Mouse (Mus musculus) heart, embryonic 16.5 days (tissue): ENCODE measurements around the gene Dusp7. TPM values are rescaled to one million over a fixed set of nuclear protein-coding genes. Genes with fewer than 3 reads are reported as not detected.

Source experiments
- ATAC-seq: fragments of 200-750 bp; cut with Nextera tagmentation; replicated peaks from 2 replicates; pipeline ENCODE4 v1.8.0; 2017; ENCODE audit warnings: moderate number of reproducible peaks; ENCODE audit not compliant: insufficient read depth, low FRiP score; ENCODE audit errors: extremely low read depth
- H3K27ac ChIP-seq: fragments of 300-500 bp; sonication (generic); 2 replicates; pipeline ENCODE4 v1.5.1; 2014; ENCODE audit warnings: mild to moderate bottlenecking, low read length, control low read depth, moderate library complexity
- H3K27me3 ChIP-seq: fragments of 300-500 bp; sonication (generic); 2 replicates; pipeline ENCODE4 v1.6.1; 2014; ENCODE audit warnings: low read length, mixed read lengths; ENCODE audit not compliant: control insufficient read depth, insufficient read depth
- H3K36me3 ChIP-seq: fragments of 300-500 bp; sonication (generic); 2 replicates; pipeline ENCODE4 v1.6.1; 2014; ENCODE audit not compliant: control insufficient read depth, insufficient read depth
- H3K4me1 ChIP-seq: fragments of 300-500 bp; sonication (generic); 2 replicates; pipeline ENCODE4 v1.6.1; 2014; ENCODE audit warnings: low read length, mixed read lengths; ENCODE audit not compliant: control insufficient read depth, insufficient read depth
- H3K4me2 ChIP-seq: fragments of 300-500 bp; sonication (generic); 2 replicates; pipeline ENCODE4 v1.6.1; 2014; ENCODE audit warnings: low read depth, mild to moderate bottlenecking, control low read depth, low read length
- H3K4me3 ChIP-seq: fragments of 300-500 bp; sonication (generic); 2 replicates; pipeline ENCODE4 v1.5.1; 2014; ENCODE audit warnings: mild to moderate bottlenecking, control low read depth, low read length
- H3K9ac ChIP-seq: fragments of 300-500 bp; sonication (generic); 2 replicates; pipeline ENCODE4 v1.6.1; 2014; ENCODE audit warnings: low read length, control low read depth
- H3K9me3 ChIP-seq: fragments of 300-500 bp; sonication (generic); replicated peaks from 2 replicates; pipeline ENCODE4 v1.6.1; 2016; ENCODE audit warnings: low read length; ENCODE audit not compliant: control insufficient read depth
- WGBS: fragments of 180-500 bp; shearing (Covaris S2); extraction: QIAGEN DNeasy Blood & Tissue Kit; methylation state at CpG from one replicate; pipeline ENCODE4 v1.1.7; 2014; 5-methylcytosine and 5-hydroxymethylcytosine counted together
- polyA plus RNA-seq: library from polyadenylated mRNA; unstranded; fragments of >200 nt; fragmentation: Nextera tagmentation; extraction: Ambion mirVana; gene quantifications from 2 replicates; pipeline ENCODE4 v1.2.1, GENCODE M21; 2015

Dusp7 gene
- polyA plus RNA-seq, 1 experiment from 2014 or later, result 7.9 TPM

DNA sequence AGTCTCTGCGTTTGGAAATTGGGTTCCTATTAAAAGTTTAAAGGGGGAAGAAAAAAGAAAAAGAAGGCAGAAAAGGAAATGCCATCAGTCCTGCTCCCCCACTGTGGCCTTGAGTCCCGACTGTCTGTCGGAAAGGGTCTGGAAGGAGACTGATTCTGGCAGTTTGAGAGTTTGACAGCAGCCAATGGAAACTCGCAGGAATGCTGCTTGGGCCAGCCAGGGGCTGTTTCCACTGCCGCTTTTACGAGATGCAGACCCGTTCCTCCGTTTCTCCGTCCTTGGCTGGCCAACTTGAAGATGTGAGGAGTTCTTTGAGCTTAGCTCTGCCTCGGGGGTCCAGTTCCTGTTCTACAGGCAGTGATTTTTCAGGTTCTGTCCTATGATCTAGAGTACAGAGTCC is 20.2 kb upstream of the Dusp7 start:
- Histone ChIP-seq H3K27ac (no peak overlapping the region), H3K9me3 (no peaks in the 10 kb centered on the region), H3K4me1 (peaks cover 10% of the 10 kb centered on the region), H3K9ac (0 out of 2 replicates have a peak overlapping the region, but pooled peaks have one; percentile 5), H3K4me2 (no peak overlapping the region), H3K36me3 (no peaks in the 10 kb centered on the region), H3K27me3 (no peaks in the 10 kb centered on the region), H3K4me3 (no peak overlapping the region)
- WGBS, result 59% methylated on average over 10 of the region's 10 CpGs
- no peak for ATAC-seq

DNA sequence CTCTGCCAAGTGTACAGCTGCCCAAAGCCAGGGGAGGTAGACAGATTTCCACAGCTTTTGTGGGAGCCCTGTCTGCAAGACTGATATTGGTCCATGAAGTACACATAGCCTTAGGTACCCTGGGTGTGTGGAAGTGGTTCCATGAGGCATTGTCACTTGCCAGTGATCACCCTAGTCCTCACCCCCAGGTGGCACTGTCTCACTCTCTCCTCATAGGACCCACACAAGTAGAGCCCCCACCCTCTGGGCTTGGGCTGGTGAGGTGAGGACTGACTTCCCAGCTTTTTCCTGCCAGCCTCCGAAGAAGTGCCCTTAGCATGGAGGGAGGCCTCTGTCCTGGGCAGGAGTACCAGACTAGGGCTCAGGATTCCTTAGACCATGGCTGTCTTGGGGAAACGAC is 19.4 kb upstream of the Dusp7 start:
- ATAC-seq, result no peak
- H3K4me2 ChIP-seq, result no peak overlapping the region
- H3K9ac ChIP-seq, result no peak overlapping the region
- H3K27me3 ChIP-seq, result no peaks in the 10 kb centered on the region
- no peak overlapping the region for H3K27ac ChIP-seq
- WGBS, result 46% methylated on average over 2 of the region's 2 CpGs
- no peak overlapping the region for H3K4me3 ChIP-seq
- no peaks in the 10 kb centered on the region for H3K9me3 ChIP-seq
- no peaks in the 10 kb centered on the region for H3K36me3 ChIP-seq
- peaks cover 15% of the 10 kb centered on the region for H3K4me1 ChIP-seq

DNA sequence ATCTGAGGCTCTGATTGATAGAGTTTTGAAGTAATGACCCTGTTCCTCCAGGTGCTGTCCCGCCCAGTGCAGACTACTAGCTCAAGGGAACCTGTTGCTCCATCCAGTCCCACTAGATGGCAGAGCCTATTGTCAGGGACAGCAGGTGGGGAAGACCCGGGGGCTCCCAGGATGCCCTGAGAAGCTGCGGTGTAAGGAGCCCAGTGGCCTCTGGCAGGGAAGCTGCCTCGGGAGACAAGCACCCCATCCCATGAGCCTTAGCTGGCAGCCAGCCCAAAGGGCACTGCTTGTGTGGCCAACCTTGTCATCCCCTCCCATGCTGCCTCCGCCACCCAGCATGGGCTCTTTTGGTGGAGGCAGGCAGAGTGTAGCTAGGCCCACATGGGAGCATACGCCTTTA is 17.3 kb upstream of the Dusp7 start:
- Histone ChIP-seq H3K4me2 (no peak overlapping the region), H3K36me3 (no peaks in the 10 kb centered on the region), H3K27me3 (no peaks in the 10 kb centered on the region), H3K9ac (no peak overlapping the region), H3K27ac (no peak overlapping the region), H3K9me3 (no peaks in the 10 kb centered on the region), H3K4me3 (no peak overlapping the region), H3K4me1 (peaks cover 10% of the 10 kb centered on the region; the same call in 1 of the 2 replicates)
- no peak for ATAC-seq
- WGBS, result 55% methylated on average over 6 of the region's 6 CpGs

DNA sequence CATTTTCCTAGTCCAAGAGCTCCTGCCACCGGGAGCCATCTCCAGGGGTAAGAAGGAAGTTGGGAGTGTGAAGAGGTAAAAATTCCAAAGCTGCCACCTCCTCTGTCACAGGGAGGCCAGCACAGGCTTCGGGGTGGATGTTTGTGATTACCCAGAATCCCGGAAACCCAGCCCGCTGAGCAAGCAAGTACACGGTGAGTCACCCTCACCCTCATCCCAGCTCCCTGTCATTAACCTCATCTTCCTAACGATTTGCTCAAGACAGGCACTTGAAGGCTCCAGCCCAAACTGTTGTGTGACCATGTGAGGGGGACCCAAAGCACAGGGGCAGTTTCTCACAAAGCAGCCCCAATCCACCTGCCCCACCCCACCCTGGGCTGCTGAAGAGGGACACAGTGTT is 14.7 kb upstream of the Dusp7 start:
- H3K4me2 ChIP-seq, result no peak overlapping the region
- 34% methylated on average over 6 of the region's 6 CpGs for WGBS
- no peak overlapping the region for H3K4me3 ChIP-seq
- no peaks in the 10 kb centered on the region for H3K36me3 ChIP-seq
- H3K9me3 ChIP-seq, result no peaks in the 10 kb centered on the region
- no peak overlapping the region for H3K27ac ChIP-seq
- no peak for ATAC-seq
- H3K4me1 ChIP-seq, result peaks cover 12% of the 10 kb centered on the region; the same call in 1 of the 2 replicates
- no peak overlapping the region for H3K9ac ChIP-seq
- no peaks in the 10 kb centered on the region for H3K27me3 ChIP-seq

DNA sequence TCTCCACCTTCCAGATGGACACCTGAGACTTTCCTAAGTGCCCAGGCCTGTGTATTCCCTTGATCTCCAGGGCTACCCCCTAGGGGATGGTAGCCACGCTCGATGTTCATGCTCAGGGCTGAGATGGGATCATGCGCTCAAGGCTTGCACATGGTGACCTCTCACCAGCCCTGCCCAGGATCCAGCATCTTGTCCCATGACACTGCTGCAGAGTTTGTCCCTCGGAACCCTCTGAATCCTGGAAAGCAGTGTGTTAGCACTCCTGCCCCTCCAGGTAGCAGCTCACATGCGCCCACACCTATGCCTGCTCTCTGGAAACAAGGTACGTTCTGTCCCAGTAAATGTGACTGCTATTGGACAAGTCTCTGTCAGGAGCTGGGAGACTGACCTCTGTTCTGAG is 13.6 kb upstream of the Dusp7 start:
- Histone ChIP-seq H3K4me2 (no peak overlapping the region), H3K27me3 (no peaks in the 10 kb centered on the region), H3K27ac (no peak overlapping the region), H3K4me1 (peaks cover 12% of the 10 kb centered on the region; the same call in 1 of the 2 replicates), H3K9me3 (no peaks in the 10 kb centered on the region), H3K36me3 (no peaks in the 10 kb centered on the region), H3K4me3 (no peak overlapping the region), H3K9ac (no peak overlapping the region)
- WGBS, result 84% methylated on average over 6 of the region's 6 CpGs
- ATAC-seq, result no peak

DNA sequence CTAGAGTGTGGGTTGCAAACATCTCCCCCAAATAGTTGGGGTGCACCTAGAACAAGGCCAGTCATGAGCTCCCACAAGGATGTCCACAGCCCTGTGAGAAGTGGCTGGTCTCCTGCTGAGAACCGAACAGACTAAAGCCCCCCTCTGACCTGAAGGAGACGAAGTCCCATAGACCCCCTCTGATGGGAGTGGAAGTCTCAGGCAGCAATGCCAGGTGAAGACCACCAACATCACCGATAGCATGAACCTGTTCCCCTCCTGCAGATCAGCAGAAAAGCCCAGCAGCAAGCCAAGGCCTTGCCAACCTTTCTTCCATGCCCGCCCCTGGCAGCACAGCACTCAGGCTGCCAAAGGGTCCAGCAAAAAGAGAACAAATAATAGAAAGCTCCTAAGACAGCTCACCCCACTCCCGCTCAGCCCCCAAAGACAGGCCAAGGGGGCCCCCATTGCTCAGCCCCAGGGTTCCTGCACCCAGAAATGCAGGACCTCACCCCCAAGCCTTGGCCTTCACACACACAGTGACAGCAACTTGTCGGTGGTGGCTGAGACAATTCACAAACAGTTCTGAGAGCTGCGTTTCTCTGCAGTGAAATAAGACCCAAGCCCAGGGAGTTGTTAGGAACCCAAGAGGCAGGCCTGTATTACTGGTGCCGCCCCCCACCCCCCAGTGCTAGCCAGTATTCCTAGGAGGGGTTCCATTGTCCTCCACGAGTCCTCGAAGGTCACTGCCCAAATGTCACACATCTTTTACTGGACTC is 13.0 kb upstream of the Dusp7 start:
- Histone ChIP-seq H3K36me3 (no peaks in the 10 kb centered on the region), H3K4me2 (no peak overlapping the region), H3K27me3 (no peaks in the 10 kb centered on the region), H3K27ac (no peak overlapping the region), H3K9me3 (no peaks in the 10 kb centered on the region), H3K4me3 (no peak overlapping the region), H3K4me1 (peaks cover 12% of the 10 kb centered on the region; the same call in 1 of the 2 replicates), H3K9ac (no peak overlapping the region)
- 76% methylated on average over 10 of the region's 10 CpGs for WGBS
- no peak for ATAC-seq

DNA sequence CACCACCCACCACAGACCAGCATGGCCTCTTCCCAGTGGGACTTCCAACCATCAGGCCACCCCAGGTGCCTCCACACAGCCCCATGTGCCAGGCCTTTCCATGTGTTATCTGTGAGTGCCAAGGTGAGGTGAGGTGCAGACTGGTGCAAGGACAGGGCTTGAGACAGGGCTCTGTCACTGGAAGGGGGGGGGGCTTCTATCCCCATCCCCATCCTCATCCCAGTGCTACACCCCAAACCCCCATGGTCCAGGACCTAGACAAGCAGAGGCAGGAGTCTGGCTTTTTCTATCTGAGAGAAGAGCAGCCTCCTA is 12.5 kb upstream of the Dusp7 start:
- H3K9ac ChIP-seq, result no peak overlapping the region
- no peak overlapping the region for H3K4me3 ChIP-seq
- H3K27ac ChIP-seq, result no peak overlapping the region
- ATAC-seq, result no peak
- H3K4me2 ChIP-seq, result no peak overlapping the region
- H3K36me3 ChIP-seq, result no peaks in the 10 kb centered on the region
- H3K27me3 ChIP-seq, result no peaks in the 10 kb centered on the region
- H3K4me1 ChIP-seq, result peaks cover 12% of the 10 kb centered on the region; the same call in 1 of the 2 replicates
- H3K9me3 ChIP-seq, result no peaks in the 10 kb centered on the region

DNA sequence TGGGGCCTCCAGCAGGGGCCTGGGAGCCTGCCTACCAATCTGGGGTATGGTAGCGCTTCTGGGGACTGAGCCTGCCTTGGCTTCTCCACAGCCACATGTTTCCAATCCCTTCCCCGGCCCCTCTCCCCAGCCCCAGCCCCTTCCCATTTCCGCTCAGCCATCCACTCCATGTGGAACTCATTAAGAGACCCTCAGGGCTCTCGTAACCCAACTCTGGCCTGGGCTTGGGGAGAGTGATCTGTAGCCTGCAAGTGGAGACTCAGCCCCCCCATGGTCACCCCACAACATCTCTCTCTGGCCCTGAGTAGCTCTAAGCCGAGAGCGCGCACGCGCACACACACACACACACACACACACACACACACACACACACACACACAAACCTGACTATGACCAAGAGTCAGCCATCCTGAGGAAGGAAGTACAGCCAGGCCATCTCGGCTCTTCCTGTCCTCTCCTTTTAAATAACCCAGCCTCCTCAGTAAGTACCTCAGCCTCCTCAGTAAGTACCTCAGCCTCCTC is 12.0 kb upstream of the Dusp7 start:
- ATAC-seq, result 0 out of 2 replicates have a peak, but pooled peaks have one; percentile 11
- Histone ChIP-seq H3K27me3 (no peaks in the 10 kb centered on the region), H3K27ac (no peak overlapping the region), H3K4me1 (peaks cover 12% of the 10 kb centered on the region; the same call in 1 of the 2 replicates), H3K36me3 (no peaks in the 10 kb centered on the region), H3K9ac (no peak overlapping the region), H3K4me3 (no peak overlapping the region), H3K4me2 (no peak overlapping the region), H3K9me3 (no peaks in the 10 kb centered on the region)
- WGBS, result 58% methylated on average over 10 of the region's 10 CpGs

DNA sequence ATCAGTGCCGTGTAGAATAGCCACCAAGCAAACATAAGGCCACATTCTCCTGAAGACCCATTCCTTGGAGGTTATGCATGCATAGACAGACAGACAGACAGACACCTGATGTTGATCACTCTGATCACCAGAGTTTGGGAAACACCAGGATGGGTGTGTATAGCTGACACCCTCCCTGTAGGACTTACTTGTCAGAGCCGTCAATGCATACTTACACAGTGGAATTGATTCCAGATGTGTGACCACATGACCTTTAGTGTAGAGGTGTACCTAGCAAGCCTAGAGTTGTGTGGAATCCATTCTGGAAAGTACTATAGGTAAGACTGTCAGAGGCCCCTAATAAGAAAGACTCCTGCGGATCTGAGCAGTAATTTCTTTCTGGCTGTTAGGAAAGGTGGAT is 11.3 kb upstream of the Dusp7 start:
- Histone ChIP-seq H3K27ac (no peak overlapping the region), H3K9me3 (no peaks in the 10 kb centered on the region), H3K27me3 (no peaks in the 10 kb centered on the region), H3K4me2 (no peak overlapping the region), H3K9ac (no peak overlapping the region), H3K4me1 (peaks cover 12% of the 10 kb centered on the region; the same call in 1 of the 2 replicates), H3K36me3 (no peaks in the 10 kb centered on the region), H3K4me3 (no peak overlapping the region)
- WGBS, result 67% methylated on average over 3 of the region's 3 CpGs
- no peak for ATAC-seq
